ENCODE assay signal across 8 mouse cellular contexts in the genomic region with DNA sequence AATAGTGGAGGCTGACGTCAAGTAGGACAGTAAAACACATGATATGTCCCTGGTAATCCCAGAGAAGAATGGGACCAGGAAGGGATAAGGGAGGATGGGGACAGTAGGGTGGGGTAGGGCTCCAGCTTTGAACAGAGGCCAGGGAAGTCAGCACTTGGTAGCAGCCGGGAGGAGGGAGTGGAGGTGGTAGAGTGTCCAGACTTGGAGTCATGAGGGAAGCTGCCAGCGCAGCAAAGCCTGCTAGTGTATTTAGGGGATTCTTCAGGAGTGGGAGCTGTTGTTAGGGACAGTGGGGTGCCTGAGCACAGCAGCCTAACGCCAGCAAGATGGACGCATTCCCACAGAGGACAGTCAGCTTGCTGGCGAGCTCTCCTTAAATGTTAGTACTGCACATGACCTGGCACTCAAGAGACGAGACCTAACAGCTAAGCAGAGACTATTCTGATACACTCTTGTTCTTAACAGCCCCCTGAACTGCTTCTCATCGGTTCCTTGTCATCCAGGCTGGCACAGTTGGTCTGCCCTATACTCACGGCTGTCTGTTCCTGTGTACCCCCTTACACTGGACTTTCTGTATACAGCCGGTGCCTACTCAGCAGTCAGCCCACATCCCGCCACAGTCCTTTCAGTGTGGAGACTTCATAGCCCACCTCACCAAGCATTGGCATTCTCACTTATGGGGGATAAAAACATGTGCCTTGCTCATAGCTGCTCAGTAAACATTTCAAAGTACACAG. TPM values are rescaled to one million over a fixed set of nuclear protein-coding genes. Genes with fewer than 3 reads are reported as not detected.
DNase-seq lines count a peak whose midpoint lies in the region; ATAC-seq and TF ChIP-seq lines count a peak whose summit lies in the region.

No protein-coding gene starts in this region.

- no peak overlapping the region for H3K4me3 ChIP-seq in heart, postnatal 0 days (ENCODE audit: low read depth, low read length)
- no peak overlapping the region for H3K4me3 ChIP-seq in midbrain, embryonic 16.5 days (ENCODE audit: low read depth, low read length)

- H3K36me3 ChIP-seq in heart, postnatal 0 days (replicated peaks; ENCODE audit: control insufficient read depth, insufficient read depth, low read length): peaks cover 26% of the 10 kb centered on the region
- H3K36me3 ChIP-seq in midbrain, embryonic 16.5 days (ENCODE audit: control insufficient read depth, insufficient read depth, low read length): peaks cover 28% of the 10 kb centered on the region

- DNase-seq in lung, postnatal 14 days: peak; percentile 21
- no peak for DNase-seq in lung, postnatal 25 days (ENCODE audit: low spot score)
- DNase-seq in heart, postnatal 0 days (ENCODE audit: low spot score): peak; percentile 49
- no peak for DNase-seq in kidney, postnatal 36 days
- no peak for DNase-seq in kidney, postnatal 10 days

- peak overlapping the region; percentile 97 for H3K27ac ChIP-seq in heart, postnatal 0 days (ENCODE audit: low read depth)
- peak overlapping the region; percentile 51 for H3K27ac ChIP-seq in midbrain, embryonic 16.5 days (ENCODE audit: low read length)

- H3K27me3 ChIP-seq in heart, postnatal 0 days (ENCODE audit: control insufficient read depth, insufficient read depth, low read length): no peaks in the 10 kb centered on the region
- no peaks in the 10 kb centered on the region for H3K27me3 ChIP-seq in midbrain, embryonic 16.5 days (ENCODE audit: control insufficient read depth, insufficient read depth, low read depth, low read length)

- TF ChIP-seq EP300 in heart, postnatal 0 days (IDR thresholded peaks at IDR 0.05; ENCODE audit: low read depth): no peak

- no peak overlapping the region; the same call in 1 of the 2 replicates for H3K9ac ChIP-seq in heart, postnatal 0 days (replicated peaks; ENCODE audit: low read depth, low read length)
- H3K9ac ChIP-seq in midbrain, embryonic 16.5 days (ENCODE audit: low read depth, low read length): no peak overlapping the region

- WGBS in heart, postnatal 0 days: 55% methylated on average over 11 of the region's 11 CpGs
- WGBS in midbrain, embryonic 16.5 days: 67% methylated on average over 11 of the region's 11 CpGs

- peaks cover 8% of the 10 kb centered on the region for H3K4me1 ChIP-seq in heart, postnatal 0 days (ENCODE audit: control insufficient read depth, insufficient read depth)
- H3K4me1 ChIP-seq in midbrain, embryonic 16.5 days (ENCODE audit: control insufficient read depth, insufficient read depth, low read length): 0 out of 2 replicates have a peak, but pooled peaks cover 4% of the 10 kb centered on the region

- ATAC-seq in erythroblast, adult 5-6 weeks (replicated peaks; ENCODE audit: low FRiP score, poor library complexity, severe bottlenecking): 0 out of 2 replicates have a peak, but pooled peaks have one; percentile 33
- ATAC-seq in heart, postnatal 0 days (ENCODE audit: insufficient read depth, low read depth): peak; percentile 70
- ATAC-seq in midbrain, embryonic 16.5 days: peak; percentile 85
- no peak for ATAC-seq in megakaryocyte, adult 5-6 weeks (ENCODE audit: poor library complexity, severe bottlenecking)

- no peak for TF ChIP-seq CTCF in heart, postnatal 0 days (IDR thresholded peaks at IDR 0.05; ENCODE audit: low read depth)

- H3K4me2 ChIP-seq in heart, postnatal 0 days (ENCODE audit: low read depth, low read length): peak overlapping the region; percentile 2; the same call in 1 of the 2 replicates
- H3K4me2 ChIP-seq in midbrain, embryonic 16.5 days (ENCODE audit: low read length): no peak overlapping the region

- H3K9me3 ChIP-seq in heart, postnatal 0 days (replicated peaks; ENCODE audit: control insufficient read depth, low read length): no peaks in the 10 kb centered on the region
- no peaks in the 10 kb centered on the region for H3K9me3 ChIP-seq in midbrain, embryonic 16.5 days (replicated peaks; ENCODE audit: control insufficient read depth, low read length, poor library complexity, severe bottlenecking)

RNA-seq across cellular contexts. Expression of gene Vps26c, which starts 53.4 kb away (rescaled TPM):
- total RNA-seq in erythroblast, adult 5-6 weeks (2015; ENCODE audit: low replicate concordance): 5.2 and 8.4 TPM in 2 replicates
- 4.5 and 19.8 TPM in 2 replicates for total RNA-seq in erythroblast, adult 5-6 weeks (2017; ENCODE audit: low replicate concordance)
- 39.7 and 55.8 TPM in 2 replicates for total RNA-seq in heart, postnatal 0 days (2014; rRNA removed; ENCODE audit: low replicate concordance)
- polyA plus RNA-seq in heart, postnatal 0 days (2015; fragmentation: Nextera tagmentation; extraction: Ambion mirVana): 35.6 and 37.2 TPM in 2 replicates
- polyA plus RNA-seq in midbrain, embryonic 16.5 days (2015; fragmentation: Nextera tagmentation; extraction: Ambion mirVana): 80.6 and 83.5 TPM in 2 replicates
- total RNA-seq in megakaryocyte, adult 5-6 weeks (2015): 39.2 and 43.3 TPM in 2 replicates
- 45.6 and 46.0 TPM in 2 replicates for total RNA-seq in megakaryocyte, adult 5-6 weeks (2017)

Comparison
In these comparisons a context has a peak if more than half of its experiments do, and no peak if none do; other contexts are left out.
1. DNase-seq: peak in lung, postnatal 14 days (single experiment) and heart, postnatal 0 days (single experiment); none in lung, postnatal 25 days (single experiment), kidney, postnatal 36 days (0 of 2) and kidney, postnatal 10 days (single experiment).